Mouse (Mus musculus) lung, postnatal 0 days (tissue): ENCODE measurements around the gene Evi2b.

Experiments
- CTCF ChIP-seq: IDR thresholded peaks from 2 replicates; pipeline ENCODE4 v1.5.1; 2016; ENCODE audit warnings: antibody characterized with exemption, mild to moderate bottlenecking
- EP300 ChIP-seq: IDR thresholded peaks from 2 replicates; pipeline ENCODE4 v1.6.1; 2016; ENCODE audit warnings: antibody characterized with exemption, mild to moderate bottlenecking, control low read depth

DNA sequence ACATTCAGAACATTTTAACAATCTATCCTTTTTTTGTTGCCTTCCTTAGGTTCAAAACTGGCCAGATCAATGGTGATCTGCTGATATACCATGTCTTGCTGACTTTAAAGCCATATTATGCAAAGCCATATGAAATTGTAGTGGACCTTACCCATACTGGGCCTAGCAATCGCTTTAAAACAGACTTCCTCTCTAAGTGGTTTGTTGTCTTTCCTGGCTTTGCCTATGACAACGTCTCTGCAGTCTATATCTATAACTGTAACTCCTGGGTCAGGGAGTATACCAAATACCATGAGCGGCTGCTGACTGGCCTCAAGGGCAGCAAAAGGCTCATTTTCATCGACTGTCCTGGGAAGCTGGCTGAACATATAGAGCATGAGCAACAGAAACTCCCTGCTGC is 12.0 kb upstream of the Evi2b start:
- TF ChIP-seq CTCF, result no peak
- TF ChIP-seq EP300, result no peak
